Mouse (Mus musculus) kidney, postnatal 10 days (tissue): Measurements from ENCODE around the gene Klhl11.

Experiments used
- DNase-seq: peaks from one replicate; pipeline ENCODE4 v3.0.0; 2021; ENCODE audit warnings: mixed read lengths

Gene Klhl11

GRCm38 (mm10) chr11:100472197-100472934 is at the start of gene Klhl11:
TSS of gene Klhl11 (minus strand) at chr11:100472741.
- peak; percentile 93 for DNase-seq

- peak; percentile 73 for DNase-seq
Observed at GRCm38 (mm10) chr11:100520838-100521237, 48.3 kb upstream of the Klhl11 start.

- DNase-seq = no peak
Observed at GRCm38 (mm10) chr11:100519188-100519587, 46.6 kb upstream of the Klhl11 start.

- DNase-seq = peak; percentile 74
Observed at GRCm38 (mm10) chr11:100518188-100518591, 45.6 kb upstream of the Klhl11 start.

GRCm38 (mm10) chr11:100516291-100516690 is 43.8 kb upstream of the Klhl11 start:
- peak; percentile 79 for DNase-seq

GRCm38 (mm10) chr11:100515789-100516188 is 43.2 kb upstream of the Klhl11 start:
- DNase-seq = no peak

GRCm38 (mm10) chr11:100515061-100515460 is 42.5 kb upstream of the Klhl11 start:
- DNase-seq = no peak

- no peak for DNase-seq
Observed at GRCm38 (mm10) chr11:100513716-100514115, 41.2 kb upstream of the Klhl11 start.

GRCm38 (mm10) chr11:100512384-100512783 is 39.8 kb upstream of the Klhl11 start:
- DNase-seq = peak; percentile 63

- no peak for DNase-seq
Observed at GRCm38 (mm10) chr11:100510556-100510955, 38.0 kb upstream of the Klhl11 start.

GRCm38 (mm10) chr11:100505997-100506396 is 33.5 kb upstream of the Klhl11 start:
- DNase-seq = no peak

GRCm38 (mm10) chr11:100504990-100505660 is 32.6 kb upstream of the Klhl11 start:
- no peak for DNase-seq

- DNase-seq = no peak
Observed at GRCm38 (mm10) chr11:100501321-100501720, 28.8 kb upstream of the Klhl11 start.

GRCm38 (mm10) chr11:100500651-100501050 is 28.1 kb upstream of the Klhl11 start:
- no peak for DNase-seq

GRCm38 (mm10) chr11:100500241-100500640 is 27.7 kb upstream of the Klhl11 start:
- DNase-seq = no peak

- no peak for DNase-seq
Observed at GRCm38 (mm10) chr11:100493771-100494170, 21.2 kb upstream of the Klhl11 start.

- DNase-seq = no peak
Observed at GRCm38 (mm10) chr11:100490951-100491350, 18.4 kb upstream of the Klhl11 start.

GRCm38 (mm10) chr11:100485801-100486538 is 13.4 kb upstream of the Klhl11 start:
- DNase-seq = peak; percentile 65

GRCm38 (mm10) chr11:100484461-100484860 is 11.9 kb upstream of the Klhl11 start:
- no peak for DNase-seq

- no peak for DNase-seq
Observed at GRCm38 (mm10) chr11:100479152-100479551, 6.6 kb upstream of the Klhl11 start.

- DNase-seq = no peak
Observed at GRCm38 (mm10) chr11:100476281-100476680, 3.7 kb upstream of the Klhl11 start.

- DNase-seq = no peak
Observed at GRCm38 (mm10) chr11:100472935-100473295, 374 bp upstream of the Klhl11 start.

- DNase-seq = no peak
Observed at GRCm38 (mm10) chr11:100471352-100472196, 967 bp downstream of the Klhl11 start.
